Mouse (Mus musculus): ENCODE measurements around the gene Fam227b. TPM values are rescaled to one million over a fixed set of nuclear protein-coding genes. Genes with fewer than 3 reads are reported as not detected.

The Fam227b gene
- polyA plus RNA-seq, 1 experiment from 2014 or later, result not detected

- H3K27ac ChIP-seq, result peak overlapping the region; percentile 54; the same call in 1 of the 2 replicates
- H3K9ac ChIP-seq, result no peak overlapping the region
- WGBS, result 23% methylated on average over 6 of the region's 6 CpGs
- H3K36me3 ChIP-seq, result no peaks in the 10 kb centered on the region
- H3K9me3 ChIP-seq, result no peaks in the 10 kb centered on the region
- no peak overlapping the region for H3K4me3 ChIP-seq
- H3K4me2 ChIP-seq (replicated peaks), result no peak overlapping the region
- no peaks in the 10 kb centered on the region for H3K27me3 ChIP-seq
- H3K4me1 ChIP-seq, result peaks cover 17% of the 10 kb centered on the region
- ATAC-seq (ENCODE audit: insufficient number of reproducible peaks, insufficient read depth, low FRiP score, low TSS enrichment), result 0 out of 2 replicates have a peak, but pooled peaks have one; percentile 61
Observed at GRCm38 (mm10) chr2:125973207-125973606, 178.6 kb downstream of the Fam227b start.

- H3K4me3 ChIP-seq, result no peak overlapping the region
- no peaks in the 10 kb centered on the region for H3K36me3 ChIP-seq
- H3K9ac ChIP-seq, result no peak overlapping the region
- ATAC-seq (ENCODE audit: insufficient number of reproducible peaks, insufficient read depth, low FRiP score, low TSS enrichment), result no peak
- no peak overlapping the region for H3K4me2 ChIP-seq (replicated peaks)
- H3K9me3 ChIP-seq, result no peaks in the 10 kb centered on the region
- 74% methylated on average over 1 of the region's 1 CpGs for WGBS
- peaks cover 10% of the 10 kb centered on the region for H3K4me1 ChIP-seq
- no peaks in the 10 kb centered on the region for H3K27me3 ChIP-seq
- no peak overlapping the region for H3K27ac ChIP-seq
Observed at GRCm38 (mm10) chr2:125968811-125969210, 183.0 kb downstream of the Fam227b start.

GRCm38 (mm10) chr2:125948195-125948594 lies 203.6 kb downstream of the Fam227b start:
- no peak for ATAC-seq (ENCODE audit: insufficient number of reproducible peaks, insufficient read depth, low FRiP score, low TSS enrichment)
- H3K36me3 ChIP-seq, result peaks cover 15% of the 10 kb centered on the region; the same call in 1 of the 2 replicates
- no peak overlapping the region for H3K27ac ChIP-seq
- WGBS, result 96% methylated on average over 2 of the region's 2 CpGs
- no peaks in the 10 kb centered on the region for H3K27me3 ChIP-seq
- H3K9me3 ChIP-seq, result no peaks in the 10 kb centered on the region
- no peak overlapping the region for H3K9ac ChIP-seq
- no peaks in the 10 kb centered on the region for H3K4me1 ChIP-seq
- H3K4me3 ChIP-seq, result no peak overlapping the region
- no peak overlapping the region for H3K4me2 ChIP-seq (replicated peaks)

- H3K4me1 ChIP-seq, result no peaks in the 10 kb centered on the region
- no peaks in the 10 kb centered on the region for H3K27me3 ChIP-seq
- H3K27ac ChIP-seq, result no peak overlapping the region
- ATAC-seq (ENCODE audit: insufficient number of reproducible peaks, insufficient read depth, low FRiP score, low TSS enrichment), result no peak
- H3K4me3 ChIP-seq, result no peak overlapping the region
- no peaks in the 10 kb centered on the region for H3K9me3 ChIP-seq
- H3K4me2 ChIP-seq (replicated peaks), result no peak overlapping the region
- H3K9ac ChIP-seq, result no peak overlapping the region
- WGBS, result 76% methylated on average over 1 of the region's 1 CpGs
- 0 out of 2 replicates have a peak, but pooled peaks cover 4% of the 10 kb centered on the region for H3K36me3 ChIP-seq
Observed at GRCm38 (mm10) chr2:125943301-125943700, 208.5 kb downstream of the Fam227b start.

GRCm38 (mm10) chr2:125941111-125941785 lies 210.6 kb downstream of the Fam227b start:
- 71% methylated on average over 6 of the region's 6 CpGs for WGBS
- H3K9ac ChIP-seq, result no peak overlapping the region

GRCm38 (mm10) chr2:125938993-125939642 lies 212.7 kb downstream of the Fam227b start:
- no peak overlapping the region for H3K4me3 ChIP-seq
- no peaks in the 10 kb centered on the region for H3K36me3 ChIP-seq
- H3K9me3 ChIP-seq, result no peaks in the 10 kb centered on the region
- H3K4me2 ChIP-seq (replicated peaks), result no peak overlapping the region
- ATAC-seq (ENCODE audit: insufficient number of reproducible peaks, insufficient read depth, low FRiP score, low TSS enrichment), result no peak
- H3K9ac ChIP-seq, result no peak overlapping the region
- 79% methylated on average over 6 of the region's 6 CpGs for WGBS
- no peaks in the 10 kb centered on the region for H3K27me3 ChIP-seq
- H3K27ac ChIP-seq, result no peak overlapping the region
- no peaks in the 10 kb centered on the region for H3K4me1 ChIP-seq

More at GRCm38 (mm10) chr2:125941111-125941785, 210.6 kb downstream of the Fam227b start:
- Histone ChIP-seq H3K27me3 (no peaks in the 10 kb centered on the region), H3K27ac (no peak overlapping the region), H3K36me3 (no peaks in the 10 kb centered on the region), H3K9me3 (no peaks in the 10 kb centered on the region), H3K4me3 (no peak overlapping the region), H3K4me2 (replicated peaks) (no peak overlapping the region), H3K4me1 (no peaks in the 10 kb centered on the region)
- no peak for ATAC-seq (ENCODE audit: insufficient number of reproducible peaks, insufficient read depth, low FRiP score, low TSS enrichment)

GRCm38 (mm10) chr2:125936396-125936795 lies 215.4 kb downstream of the Fam227b start:
- H3K9me3 ChIP-seq, result no peaks in the 10 kb centered on the region
- 50% methylated on average over 5 of the region's 5 CpGs for WGBS
- H3K27me3 ChIP-seq, result no peaks in the 10 kb centered on the region
- peaks cover 8% of the 10 kb centered on the region; the same call in 1 of the 2 replicates for H3K4me1 ChIP-seq
- no peak overlapping the region for H3K27ac ChIP-seq
- no peak overlapping the region for H3K4me3 ChIP-seq
- no peak overlapping the region for H3K9ac ChIP-seq
- no peak overlapping the region for H3K4me2 ChIP-seq (replicated peaks)
- H3K36me3 ChIP-seq, result 0 out of 2 replicates have a peak, but pooled peaks cover under 1% of the 10 kb centered on the region
- ATAC-seq (ENCODE audit: insufficient number of reproducible peaks, insufficient read depth, low FRiP score, low TSS enrichment), result no peak

GRCm38 (mm10) chr2:125933977-125934376 lies 217.8 kb downstream of the Fam227b start:
- no peak overlapping the region for H3K9ac ChIP-seq
- 58% methylated on average over 3 of the region's 3 CpGs for WGBS
- no peak overlapping the region for H3K4me3 ChIP-seq
- no peak overlapping the region for H3K4me2 ChIP-seq (replicated peaks)
- no peaks in the 10 kb centered on the region for H3K9me3 ChIP-seq
- H3K36me3 ChIP-seq, result peaks cover 10% of the 10 kb centered on the region; the same call in 1 of the 2 replicates
- no peak overlapping the region for H3K27ac ChIP-seq
- no peaks in the 10 kb centered on the region for H3K27me3 ChIP-seq
- H3K4me1 ChIP-seq, result peaks cover 8% of the 10 kb centered on the region; the same call in 1 of the 2 replicates
- ATAC-seq (ENCODE audit: insufficient number of reproducible peaks, insufficient read depth, low FRiP score, low TSS enrichment), result no peak

Other genes with a start within 250 kb of the Fam227b start
- 6.4 and 6.8 TPM in 2 replicates for gene Fgf7, start 117.3 kb downstream of the Fam227b start, polyA plus RNA-seq (2016; fragmentation: Nextera tagmentation; extraction: Ambion mirVana)
- gene Dtwd1, start 137 bp upstream of the Fam227b start, polyA plus RNA-seq (2016; fragmentation: Nextera tagmentation; extraction: Ambion mirVana), result 26.4 and 28.1 TPM in 2 replicates
- not detected in 2 replicates for gene Gm17555, start 63.1 kb upstream of the Fam227b start, polyA plus RNA-seq (2016; fragmentation: Nextera tagmentation; extraction: Ambion mirVana)

All from embryonic facial prominence, embryonic 12.5 days (tissue).